Mouse (Mus musculus) spleen, adult 18-20 months (tissue): Measurements from ENCODE around the gene Dcun1d4.
A peak's percentile ranks its signal among the peaks of the same experiment; 100 is the strongest.

Source experiments
- DNase-seq, 2 experiments: peaks; one replicate each; pipeline ENCODE4 v3.0.0; 2022; ENCODE audit warnings: mixed read lengths in 2 of 2

Gene Dcun1d4

DNA sequence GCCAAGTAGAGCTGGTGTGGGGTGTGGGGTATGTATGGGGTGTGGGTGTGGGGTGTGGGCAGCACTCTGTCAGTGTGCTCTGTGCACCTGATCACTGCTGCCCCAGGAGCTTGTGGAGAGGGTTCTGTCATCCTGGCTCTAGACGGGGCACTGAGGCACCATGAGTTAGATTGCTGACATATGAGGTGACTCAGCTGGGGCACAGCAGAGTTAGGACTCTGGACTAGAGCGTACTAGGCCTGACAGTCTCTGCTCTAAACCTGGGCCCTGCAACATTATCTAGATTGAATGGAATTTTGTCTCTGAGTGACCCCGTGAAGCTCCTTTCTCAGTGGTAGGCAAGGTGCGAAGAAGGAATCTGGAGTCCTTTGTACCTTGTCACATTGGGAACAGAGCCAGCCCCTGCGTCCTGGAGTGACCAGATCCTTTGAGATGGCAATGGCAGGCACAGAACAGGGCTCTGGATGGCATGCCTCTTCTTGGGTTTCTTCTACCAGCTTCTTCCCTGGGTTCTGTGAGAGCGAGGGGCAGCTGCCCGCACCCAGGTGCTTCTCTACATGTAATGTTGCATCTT is 20.2 kb downstream of the Dcun1d4 start:
- DNase-seq, result no peak

DNA sequence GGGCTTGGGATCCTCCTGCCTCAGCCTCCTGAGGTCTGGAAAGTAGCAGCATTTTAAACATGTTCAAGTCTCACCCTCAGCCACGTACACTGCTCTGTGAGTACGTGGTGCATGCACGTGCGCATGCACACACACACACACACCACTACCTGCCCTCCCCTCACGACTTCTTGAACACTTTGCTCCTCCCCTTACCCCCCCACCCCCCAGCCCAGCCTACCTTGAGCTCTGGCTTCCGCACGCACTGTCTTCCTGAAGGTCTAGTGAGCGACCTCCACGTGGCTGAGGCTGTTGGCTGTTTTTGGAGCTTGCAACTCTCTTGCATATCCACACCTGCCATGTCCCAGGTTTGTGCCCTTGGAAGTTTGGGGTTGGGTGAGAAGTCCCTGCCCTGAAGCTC is 21.6 kb downstream of the Dcun1d4 start:
- DNase-seq, result no peak

GRCm38 (mm10) chr5:73503015-73503757 is 22.4 kb downstream of the Dcun1d4 start:
- DNase-seq, result no peak

- no peak for DNase-seq
Measured at GRCm38 (mm10) chr5:73511074-73511473, 30.3 kb downstream of the Dcun1d4 start.

DNA sequence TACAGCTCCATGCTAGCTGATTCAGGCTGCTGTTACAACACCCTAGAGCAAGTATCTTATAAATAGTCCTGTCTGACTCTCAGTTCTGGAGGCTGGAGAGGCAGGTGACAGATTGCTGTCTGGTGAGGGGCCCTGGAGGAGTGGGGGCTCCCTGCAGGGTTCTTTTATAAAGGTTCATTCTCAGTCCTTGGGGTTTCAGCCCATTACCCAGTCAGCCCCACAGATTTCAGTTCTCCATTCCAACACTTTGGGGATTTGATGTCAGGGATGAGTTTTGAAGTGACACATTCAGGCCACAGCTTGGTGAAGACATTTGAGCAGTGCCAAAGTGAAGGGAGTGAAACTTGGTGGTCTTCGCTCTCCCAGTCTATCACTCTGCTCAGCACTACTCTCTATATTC is 31.4 kb downstream of the Dcun1d4 start:
- no peak for DNase-seq

DNA sequence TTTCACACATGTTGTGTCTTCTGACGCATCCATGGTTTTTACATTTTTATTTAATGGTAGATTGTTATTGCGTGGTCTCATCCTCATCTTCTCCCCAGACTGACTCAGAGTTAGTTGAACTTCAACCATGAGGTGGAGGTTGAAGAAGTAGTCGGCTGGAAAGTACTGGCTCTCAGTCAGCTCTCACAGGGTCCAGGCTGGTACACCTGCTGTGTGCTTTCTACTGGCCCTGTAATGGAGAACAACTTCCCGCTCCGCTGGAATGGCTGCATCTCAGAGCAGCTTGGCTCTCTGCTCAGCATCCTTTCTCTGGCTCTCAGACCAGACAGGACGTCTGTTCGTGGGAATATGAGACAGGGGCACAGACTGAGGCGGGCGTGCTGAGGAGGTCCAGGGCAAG is 31.9 kb downstream of the Dcun1d4 start:
- DNase-seq, result no peak

GRCm38 (mm10) chr5:73514202-73514601 is 33.4 kb downstream of the Dcun1d4 start:
- DNase-seq, result no peak

DNA sequence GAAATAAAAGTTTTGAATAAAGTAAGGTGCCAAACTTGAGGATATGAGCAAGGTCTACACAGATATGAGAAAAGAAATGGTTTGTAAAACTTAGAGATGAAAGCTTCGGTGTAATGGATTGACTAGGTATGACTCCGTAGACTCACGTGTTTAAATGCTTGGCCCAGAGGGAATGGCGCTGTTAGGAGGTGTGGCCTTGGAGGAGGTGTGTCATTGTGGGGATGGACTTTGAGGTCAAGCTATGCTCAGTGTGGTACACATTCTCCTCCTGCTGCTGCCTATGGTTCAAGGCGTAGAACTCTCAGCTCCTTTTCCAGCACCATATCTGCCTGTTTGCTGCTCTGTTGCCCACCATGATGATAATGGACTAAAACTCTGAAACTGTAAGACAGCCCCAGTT is 36.5 kb downstream of the Dcun1d4 start:
- DNase-seq, result no peak

- DNase-seq, result no peak
Measured at GRCm38 (mm10) chr5:73518424-73519211, 37.8 kb downstream of the Dcun1d4 start.

DNA sequence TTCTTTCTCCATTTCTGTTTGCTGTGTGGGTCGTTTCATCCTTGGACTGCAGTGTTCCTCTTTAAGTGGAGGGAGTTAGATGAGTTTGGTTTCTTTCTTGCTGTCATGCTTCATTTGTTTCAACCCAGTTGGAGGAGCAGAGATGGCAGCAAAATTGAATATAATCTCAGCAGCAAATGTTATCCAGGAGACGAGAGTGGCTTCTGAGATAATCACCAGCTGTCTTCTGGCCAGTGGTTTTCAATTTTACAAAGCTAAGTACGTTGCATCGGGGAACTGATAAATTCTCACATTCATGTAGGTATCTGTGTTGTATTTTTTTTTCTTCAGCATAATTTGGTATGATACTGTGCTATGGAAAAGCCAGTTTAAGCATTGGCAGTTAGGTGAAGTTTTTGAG is 40.0 kb downstream of the Dcun1d4 start:
- DNase-seq, result no peak

- no peak for DNase-seq
Measured at GRCm38 (mm10) chr5:73523227-73523626, 42.4 kb downstream of the Dcun1d4 start.

- DNase-seq, result no peak
Measured at GRCm38 (mm10) chr5:73524300-73525000, 43.6 kb downstream of the Dcun1d4 start.

DNA sequence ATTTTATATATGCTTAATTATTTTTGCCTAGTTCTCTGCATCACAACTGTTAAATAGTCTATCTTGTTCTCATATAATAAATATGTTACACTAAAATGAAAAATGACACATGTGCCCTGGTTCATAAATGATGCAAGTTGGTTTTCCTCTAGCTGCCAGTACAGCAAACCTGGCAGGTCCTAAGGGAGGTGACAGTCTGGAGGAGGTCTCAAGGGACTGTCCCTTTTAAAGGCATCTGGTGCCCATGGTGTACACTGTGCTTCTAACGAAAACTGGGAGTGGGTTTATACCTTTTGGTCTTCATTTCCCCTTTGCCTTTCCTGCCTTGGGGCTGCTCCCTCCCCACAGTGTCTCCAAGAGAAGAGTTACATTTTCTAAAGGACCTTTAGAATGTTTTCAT is 51.4 kb downstream of the Dcun1d4 start:
- no peak for DNase-seq

DNA sequence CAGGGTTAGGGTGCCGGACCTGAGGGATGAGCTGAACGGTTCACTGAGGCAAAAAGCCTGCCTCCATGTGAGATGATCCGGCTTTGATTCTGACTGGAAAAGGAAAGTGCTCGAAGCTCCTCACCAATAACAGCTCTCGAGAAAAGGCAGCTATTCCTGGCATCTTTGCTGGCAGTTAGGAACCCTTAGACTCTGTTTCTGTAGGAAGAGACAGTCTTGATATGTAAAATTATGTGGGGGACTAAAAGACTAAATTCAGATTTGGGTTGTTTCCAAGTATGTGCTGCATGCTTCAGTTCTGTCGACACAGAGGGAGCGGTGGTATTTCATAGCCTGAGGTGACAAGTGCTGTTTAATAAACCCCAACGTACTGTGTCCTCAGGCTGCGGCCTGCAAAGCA is 52.1 kb downstream of the Dcun1d4 start:
- DNase-seq, result no peak

DNA sequence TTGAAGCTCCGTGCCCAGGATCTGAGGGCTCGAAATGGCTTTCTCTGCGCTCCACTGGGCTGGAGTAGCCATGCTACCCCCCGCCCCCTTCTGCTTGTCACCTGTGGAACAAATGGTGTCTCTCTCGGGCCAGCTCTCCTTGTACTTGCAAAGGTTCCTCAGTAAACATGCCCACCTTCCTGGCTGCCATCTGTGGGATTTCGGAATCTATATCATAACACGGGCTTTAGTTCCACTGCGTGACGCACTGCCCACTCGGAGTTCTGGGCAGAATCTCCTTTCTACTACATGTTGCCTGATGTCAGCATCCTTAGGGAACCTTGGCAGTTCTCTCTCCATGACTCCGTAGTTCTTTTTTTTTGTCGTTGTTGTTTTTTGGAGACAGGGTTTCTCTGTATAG is 56.9 kb downstream of the Dcun1d4 start:
- DNase-seq, result no peak

- no peak for DNase-seq
Measured at GRCm38 (mm10) chr5:73538586-73539298, 57.9 kb downstream of the Dcun1d4 start.

GRCm38 (mm10) chr5:73539848-73540510 is 59.2 kb downstream of the Dcun1d4 start:
- peak in 1 of 2 experiments; percentile 27 for DNase-seq

GRCm38 (mm10) chr5:73540511-73540871 is 59.7 kb downstream of the Dcun1d4 start:
- DNase-seq, result no peak

DNA sequence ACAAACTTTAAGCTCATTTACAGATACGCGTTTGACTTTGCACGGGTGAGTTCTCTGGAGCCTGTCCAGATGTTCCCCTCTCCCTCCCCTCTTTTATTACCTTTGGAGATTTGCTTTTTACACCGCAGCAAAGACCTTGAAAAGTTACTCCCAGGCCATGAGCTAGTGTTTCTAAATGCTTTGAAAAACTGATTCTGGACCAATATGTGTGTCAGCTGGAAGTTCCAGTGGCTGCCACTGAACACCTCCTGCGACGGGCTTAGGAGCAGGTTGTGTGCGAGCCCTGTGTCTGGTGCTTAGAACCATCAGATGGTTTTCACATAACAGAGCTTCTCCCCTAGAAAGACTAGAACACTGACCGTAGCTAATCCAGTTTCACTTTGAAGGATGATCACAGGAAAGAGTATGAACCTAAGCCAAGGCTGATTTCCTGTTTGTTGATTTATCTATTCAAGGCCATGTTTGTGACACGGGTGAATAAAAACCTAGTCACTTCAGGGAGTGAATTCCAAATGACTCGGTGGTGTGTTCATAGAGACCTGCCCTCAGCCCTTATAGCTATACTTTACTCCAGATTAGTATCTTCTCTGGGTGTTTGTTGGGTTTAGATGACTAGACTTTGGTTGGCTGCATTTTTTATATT is 63.4 kb downstream of the Dcun1d4 start:
- no peak for DNase-seq

DNA sequence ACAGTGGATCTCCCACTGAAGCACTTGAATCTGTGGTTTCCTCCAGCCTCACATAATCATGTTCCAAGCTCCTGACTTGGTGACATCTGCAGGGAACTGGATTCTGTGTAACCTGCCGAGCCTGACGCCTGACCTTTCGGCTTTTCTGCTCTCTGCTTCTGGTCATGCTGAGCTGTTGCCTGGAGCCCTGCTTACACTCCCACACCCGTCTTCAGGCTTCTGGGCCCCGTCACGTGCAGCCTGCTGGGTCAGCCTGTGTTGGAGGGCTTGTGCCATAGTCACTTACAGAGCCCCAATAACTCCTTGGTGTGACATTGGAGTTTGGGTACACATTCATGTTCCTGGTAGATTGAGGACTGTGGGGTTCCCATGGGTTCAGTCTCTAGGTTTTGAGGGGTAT is 64.8 kb downstream of the Dcun1d4 start:
- no peak for DNase-seq

DNA sequence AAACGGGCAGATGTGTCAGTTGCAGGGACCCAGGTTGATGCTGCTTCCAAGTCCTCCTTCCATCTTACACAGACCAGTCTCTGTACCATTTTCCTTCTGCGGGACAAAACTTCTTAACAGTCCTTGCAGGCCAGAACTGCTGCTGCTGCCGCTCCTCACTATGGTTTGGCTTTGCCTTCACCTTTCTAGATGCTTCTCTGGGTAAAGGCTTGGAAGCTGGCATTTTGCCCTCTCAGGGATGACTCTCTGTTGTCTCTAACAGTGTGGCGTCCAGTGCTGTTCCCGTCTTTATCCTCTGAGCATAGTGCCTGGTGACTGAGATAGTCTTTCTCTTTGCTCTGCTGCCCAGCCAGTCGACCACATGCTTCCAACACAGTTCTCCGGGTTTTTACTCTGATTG is 66.5 kb downstream of the Dcun1d4 start:
- no peak for DNase-seq

DNA sequence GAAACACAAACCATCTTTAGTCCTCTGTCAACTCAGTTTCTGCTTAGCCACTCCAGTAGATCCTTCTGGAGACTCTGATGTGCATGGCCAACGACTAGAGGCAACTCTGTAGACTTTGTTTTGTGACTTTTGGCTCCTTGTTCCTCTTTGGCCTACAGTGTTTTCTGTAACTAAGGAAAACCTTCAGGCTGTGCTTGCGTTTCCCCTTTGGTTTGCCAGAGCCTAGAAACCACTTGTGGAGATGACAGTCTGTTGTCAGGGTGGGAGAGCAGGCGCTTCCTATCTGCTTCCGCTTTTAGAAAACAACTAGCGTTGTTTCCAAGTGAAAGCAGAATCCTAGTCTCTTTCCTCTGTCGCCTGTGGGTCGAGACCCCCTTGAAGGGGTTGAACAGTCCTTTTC is 67.4 kb downstream of the Dcun1d4 start:
- no peak for DNase-seq
